Mouse (Mus musculus) gonadal fat pad, adult 2 months (tissue): ENCODE measurements at regions not wholly inside any gene's neighbourhood (a gene's known extent, or its start where the extent isn't known, plus 50 kb on each side); places are given as distances from the start of the nearest gene placed in this dataset.

ENCODE experiments used
- DNase-seq: peaks from one replicate; pipeline ENCODE4 v3.0.0-alpha.2; 2012; ENCODE audit warnings: low read depth

DNA sequence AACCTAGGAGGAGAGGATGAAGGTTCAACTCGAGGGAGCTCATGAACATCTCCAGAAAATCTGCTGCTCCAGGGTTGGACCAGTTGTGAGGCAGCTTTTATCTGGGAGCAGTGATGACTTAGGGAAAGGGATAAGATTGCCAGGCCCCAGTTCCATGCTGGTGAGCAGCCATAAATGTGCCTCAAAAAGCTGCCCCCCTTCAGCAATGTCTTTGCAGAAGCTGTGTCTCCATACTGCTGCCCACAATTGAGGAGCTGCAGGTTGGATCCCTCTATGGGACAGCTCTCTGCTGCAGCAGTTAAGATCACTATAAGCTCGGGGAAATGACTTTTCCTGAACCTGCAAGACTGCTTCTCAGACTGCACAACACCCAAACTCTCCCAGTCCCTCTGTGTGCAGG, 543.7 kb downstream of the Nfib start:
- no peak for DNase-seq

DNA sequence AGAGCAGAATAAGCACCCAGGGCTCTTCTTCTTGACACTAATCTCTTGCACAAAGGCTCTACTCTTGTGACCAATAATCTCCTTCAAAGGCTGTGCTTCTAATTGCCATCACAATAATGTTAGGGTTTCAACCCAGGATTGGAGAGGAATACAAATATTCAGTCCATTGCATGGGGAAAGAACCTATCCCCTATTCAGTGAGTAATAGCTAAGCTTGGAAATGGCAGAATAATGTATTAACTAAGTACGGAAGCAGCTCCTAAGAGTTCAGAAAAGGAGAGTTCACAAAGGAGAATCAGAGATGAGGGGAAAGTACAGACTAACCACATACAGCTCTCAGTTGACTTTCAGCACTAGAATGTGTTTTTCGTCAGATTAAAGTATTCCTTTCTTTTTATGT, 544.3 kb downstream of the Nfib start:
- DNase-seq = no peak

DNA sequence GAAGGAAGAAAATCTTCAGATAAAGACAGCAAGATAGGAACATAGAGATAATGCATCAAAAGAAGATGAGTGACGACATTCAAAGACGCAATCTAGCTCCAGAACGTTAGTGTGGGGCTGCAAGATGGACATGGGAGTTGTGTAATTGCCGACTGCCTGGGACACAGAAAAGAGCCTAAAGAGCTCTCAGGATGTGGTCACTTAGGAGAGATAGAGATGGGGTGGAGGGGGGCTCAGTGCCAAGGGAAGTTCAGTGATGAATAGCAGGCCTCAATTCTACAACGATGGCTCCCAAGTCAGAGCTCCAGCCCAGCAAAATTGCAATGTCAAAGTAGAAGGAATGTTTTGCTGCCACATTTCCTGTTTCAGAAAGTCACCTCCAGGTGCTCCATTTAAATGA, 545.3 kb downstream of the Nfib start:
- no peak for DNase-seq

DNA sequence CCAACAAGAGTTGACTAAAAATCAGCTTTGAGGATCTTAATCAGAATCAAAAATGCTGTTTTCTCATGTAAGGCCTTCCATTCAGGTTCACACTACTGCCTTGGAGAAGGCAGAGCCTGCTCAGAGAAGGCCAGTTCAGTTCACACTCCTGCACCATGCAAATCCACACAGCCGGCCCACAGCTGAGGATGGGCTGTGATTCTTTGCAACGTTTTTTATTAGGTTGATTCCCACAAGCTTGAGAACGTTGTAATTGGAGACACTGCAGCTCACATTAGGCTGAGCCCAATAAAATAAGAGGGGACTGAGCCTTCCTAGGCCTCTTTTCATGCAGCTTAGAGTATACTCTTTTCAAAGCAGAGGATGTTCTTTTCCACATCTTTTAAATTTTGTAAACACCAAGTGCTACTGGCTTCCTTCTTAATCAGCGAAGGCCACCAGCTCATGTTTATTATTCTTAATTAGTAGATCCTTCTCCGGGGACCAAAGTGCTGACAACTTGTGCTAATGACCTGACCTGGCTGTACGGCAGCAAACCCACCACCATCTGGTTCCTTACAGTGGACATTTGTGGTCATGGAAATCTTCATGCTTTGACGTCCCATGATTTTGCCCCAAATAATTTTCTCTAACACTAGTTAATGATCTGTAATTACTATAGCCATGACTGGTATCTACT, 549.8 kb downstream of the Nfib start:
- DNase-seq = no peak

DNA sequence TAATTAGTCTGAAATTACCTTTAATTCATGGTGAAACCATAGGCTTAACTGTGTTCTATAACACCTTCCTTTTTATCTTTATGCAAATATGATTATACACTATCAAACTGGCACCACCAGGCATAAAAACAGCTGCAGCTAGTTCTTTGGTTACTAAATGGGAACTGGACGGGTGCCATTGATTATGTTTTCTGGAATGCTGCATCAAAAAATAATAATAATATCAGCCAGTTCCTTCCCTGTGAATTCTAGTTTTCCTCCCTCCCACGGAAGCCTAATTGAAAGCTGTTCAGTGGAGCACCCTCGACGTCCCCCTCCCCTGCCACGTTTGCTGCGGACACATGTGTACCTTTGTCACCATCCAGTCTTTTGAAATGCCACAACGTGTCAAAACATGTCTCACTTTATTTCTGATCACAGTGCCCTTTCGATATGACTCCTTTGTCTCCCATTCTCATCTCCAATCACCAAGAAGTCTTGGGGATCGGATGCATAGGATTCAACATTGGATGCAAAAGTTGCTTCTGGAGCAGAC, 551.5 kb downstream of the Nfib start:
- DNase-seq = no peak

DNA sequence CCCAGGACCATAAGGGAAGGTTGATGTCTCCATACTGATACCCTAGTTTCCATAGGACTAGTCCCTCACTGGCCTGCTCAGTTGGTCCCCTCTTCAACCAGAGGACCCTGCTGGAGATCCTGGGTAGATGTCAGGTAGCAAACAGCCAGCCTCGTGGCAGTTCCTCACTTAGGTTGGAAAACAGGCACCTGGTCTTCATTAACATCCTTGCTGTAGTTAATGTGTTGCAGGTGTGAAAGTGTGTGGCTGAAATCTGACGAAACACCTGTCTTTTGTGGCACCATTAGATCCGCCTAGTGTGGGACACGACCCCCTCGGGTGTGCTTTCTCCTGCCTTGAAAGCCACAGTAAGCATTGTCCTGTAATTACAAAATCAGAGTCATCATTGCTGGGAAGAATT, 551.9 kb downstream of the Nfib start:
- DNase-seq = no peak

DNA sequence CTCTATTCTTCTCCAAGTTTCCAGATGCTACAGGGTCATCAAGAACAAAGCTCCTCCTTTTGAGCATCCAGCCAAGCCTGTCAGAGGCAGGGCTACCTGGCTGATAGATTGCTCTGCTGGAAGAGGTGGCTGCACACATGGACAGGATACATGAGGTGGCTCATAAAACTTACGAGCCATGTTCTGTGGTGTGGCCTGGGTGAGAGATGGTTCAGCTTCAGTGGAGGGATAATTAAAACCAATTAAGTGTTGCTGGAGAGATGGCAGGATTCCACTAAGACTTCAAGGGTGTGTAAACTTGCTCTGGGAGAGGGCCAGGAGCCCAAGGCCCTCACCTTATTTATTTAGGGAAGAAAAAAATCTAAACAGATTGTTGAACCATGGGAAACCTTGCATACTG, 555.6 kb downstream of the Nfib start:
- no peak for DNase-seq

DNA sequence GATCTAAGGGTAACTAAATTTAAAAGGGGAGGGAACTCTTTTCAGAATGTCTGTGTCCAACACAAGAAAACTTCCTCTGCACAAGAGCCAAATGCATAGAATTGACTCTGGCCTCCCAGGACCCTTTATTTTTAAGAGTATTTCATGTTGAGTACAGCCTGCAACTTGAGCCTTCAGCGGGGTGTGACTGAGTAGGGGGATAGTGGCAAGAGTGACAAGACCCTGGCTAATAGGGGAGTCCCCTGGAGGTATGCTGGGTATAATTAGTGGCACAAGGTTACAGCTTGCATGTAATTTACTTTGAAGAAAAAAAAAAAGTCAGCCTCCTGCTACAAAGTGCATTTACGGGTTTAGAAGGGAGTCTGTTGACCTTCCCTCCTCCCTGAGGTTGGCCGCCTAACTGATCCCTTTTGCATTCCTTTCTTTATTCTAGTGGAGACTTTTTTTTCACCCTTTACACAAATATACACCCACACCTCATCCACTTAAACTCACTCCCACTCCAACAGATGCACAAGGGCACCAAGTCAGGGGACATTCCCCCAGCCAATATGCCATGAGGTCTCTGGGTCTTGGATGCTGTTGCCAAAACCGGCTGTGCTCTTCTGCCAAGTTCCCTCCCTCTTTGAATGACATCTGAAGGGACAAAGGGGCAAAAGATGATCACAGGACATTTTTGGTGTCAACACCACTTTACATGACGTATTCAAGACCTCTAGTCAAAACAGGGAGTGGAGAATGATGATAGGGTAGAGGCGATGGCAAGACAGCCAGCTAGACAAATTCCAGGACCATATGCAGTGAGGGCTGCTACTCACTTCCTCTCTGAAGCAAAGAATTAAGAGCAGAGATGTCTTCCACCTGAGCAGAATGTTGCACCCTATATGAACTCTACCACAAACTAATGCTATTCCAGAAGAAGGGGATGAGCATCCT, 557.2 kb downstream of the Nfib start:
- DNase-seq = no peak

DNA sequence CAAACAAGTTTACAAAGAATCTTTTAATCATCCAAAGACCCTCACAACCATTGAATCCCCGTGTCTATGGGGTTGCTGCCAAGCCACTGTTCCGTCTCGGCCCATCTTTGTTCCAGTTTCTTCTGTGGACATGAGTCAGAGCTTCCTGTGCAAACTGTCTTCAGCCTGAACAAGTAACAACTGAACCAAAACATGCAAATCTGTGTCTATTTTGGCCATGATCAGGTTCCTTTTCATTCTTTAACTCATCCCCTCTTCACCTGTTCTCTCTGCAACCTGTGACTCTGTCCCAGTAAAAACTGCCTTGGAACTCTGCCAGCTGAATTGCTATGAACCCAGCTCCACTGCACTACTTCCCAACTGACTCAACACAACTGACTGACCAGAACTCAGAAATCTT, 563.2 kb downstream of the Nfib start:
- DNase-seq = no peak

DNA sequence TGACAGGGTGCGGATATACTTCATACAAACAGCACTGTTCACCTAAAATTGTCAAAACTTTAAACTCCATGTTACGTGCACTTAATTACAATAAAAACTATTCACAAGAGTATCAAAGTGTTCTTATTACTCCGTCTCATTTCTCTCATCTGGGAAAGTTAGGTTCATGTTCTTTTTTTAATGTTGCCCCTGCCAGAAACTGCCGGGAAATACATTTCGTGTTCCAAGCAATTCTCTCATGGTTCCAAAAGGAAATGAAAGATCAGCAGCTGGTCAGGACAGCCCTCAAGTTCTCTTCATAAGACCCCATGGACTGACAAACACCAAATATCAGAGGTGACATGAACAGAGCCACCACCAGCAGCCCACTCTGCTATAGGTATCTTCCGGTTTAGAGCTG, 565.7 kb downstream of the Nfib start:
- DNase-seq = no peak

DNA sequence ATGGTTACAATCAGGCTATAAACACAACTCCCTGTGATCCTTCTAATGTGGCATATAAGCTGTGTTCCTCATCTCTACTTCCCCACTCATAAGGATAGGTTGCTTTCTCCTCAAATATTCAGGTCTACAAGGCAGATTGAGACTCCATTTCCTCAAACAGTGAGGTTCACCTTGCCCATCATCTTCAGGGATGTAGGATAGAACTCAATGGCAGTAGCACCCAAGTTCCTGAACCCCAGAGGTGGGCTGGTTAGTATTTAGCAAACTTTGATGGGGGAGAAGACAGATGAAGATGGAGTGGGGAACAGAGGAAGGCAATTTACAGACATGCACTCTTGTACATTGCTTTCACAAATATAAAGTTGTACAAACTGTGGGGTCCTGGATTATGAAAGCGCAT, 566.5 kb downstream of the Nfib start:
- no peak for DNase-seq

DNA sequence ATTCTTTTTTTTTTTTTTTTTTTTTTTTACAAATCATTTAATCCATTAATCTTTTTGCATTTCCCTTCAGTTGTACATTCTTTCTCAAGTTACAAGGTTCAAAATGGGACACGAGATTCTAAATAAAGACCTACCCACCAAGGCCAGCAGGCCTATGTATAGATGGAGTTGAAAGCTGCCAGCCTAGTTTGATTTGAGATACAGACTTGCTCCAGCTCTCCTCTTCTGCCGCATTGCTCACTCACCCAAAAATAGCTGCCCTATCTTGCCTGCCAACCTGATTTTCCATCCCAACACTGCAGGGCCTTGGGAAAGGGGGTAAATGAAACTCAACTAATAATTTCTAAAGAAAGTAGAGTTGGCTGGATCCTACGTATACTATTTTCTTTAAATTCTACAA, 572.7 kb downstream of the Nfib start:
- no peak for DNase-seq

DNA sequence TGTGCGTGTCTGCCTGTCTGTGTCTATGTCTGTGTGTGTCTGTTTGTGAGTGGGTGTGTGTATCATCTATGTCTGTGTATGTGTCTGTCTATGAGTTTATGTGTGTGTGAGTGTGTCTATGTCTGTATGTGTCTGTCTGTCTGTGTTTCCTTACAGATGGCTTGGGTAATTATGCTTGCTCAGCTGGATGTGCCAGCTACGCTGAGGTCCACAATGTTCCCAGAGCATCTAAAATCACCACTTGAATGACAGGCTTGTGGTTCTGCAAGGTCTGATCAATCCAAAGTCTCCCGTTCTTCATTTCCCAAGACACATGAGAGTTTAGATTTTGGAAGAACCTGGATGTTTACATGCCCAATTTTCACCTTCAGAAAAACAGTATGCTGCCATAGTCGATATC, 573.2 kb downstream of the Nfib start:
- DNase-seq = no peak

DNA sequence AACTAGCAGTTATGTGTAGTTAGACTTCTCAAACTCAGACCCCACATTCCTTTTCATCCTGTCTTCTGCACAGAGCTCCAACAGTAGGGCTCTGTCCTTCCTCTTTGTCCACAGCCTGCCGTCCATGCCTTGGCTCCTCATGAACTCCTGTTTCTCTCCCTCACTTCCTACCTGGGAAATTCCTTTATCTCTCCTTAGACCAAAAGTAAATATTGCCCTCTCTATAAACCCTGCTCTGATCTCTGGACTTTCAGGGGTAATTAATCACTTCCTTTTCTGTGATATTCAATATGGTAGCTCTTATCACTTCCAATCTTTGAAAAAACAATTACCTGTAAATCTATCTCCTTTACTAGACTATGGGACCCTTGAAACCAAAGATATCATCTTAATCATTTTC, 576.1 kb downstream of the Nfib start:
- DNase-seq = no peak

DNA sequence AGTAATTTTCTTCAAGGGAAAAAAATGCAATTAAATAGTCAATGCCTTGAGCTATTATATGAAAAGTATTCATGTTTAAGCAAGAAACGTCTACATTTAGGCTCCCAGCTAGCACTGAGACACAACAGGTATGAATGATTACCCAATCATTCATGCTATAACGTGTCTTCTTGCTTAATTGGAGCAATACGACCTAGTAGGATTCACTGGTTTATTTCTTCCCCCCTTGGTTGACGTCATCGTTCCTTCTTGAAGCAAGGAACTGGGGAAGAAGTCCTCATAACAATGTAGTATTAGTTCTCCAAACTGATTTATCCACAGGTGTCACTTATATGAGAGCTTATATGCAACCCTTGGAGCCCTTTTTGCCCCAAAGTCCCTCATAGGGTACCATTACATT, 581.8 kb downstream of the Nfib start:
- DNase-seq = peak; percentile 94

DNA sequence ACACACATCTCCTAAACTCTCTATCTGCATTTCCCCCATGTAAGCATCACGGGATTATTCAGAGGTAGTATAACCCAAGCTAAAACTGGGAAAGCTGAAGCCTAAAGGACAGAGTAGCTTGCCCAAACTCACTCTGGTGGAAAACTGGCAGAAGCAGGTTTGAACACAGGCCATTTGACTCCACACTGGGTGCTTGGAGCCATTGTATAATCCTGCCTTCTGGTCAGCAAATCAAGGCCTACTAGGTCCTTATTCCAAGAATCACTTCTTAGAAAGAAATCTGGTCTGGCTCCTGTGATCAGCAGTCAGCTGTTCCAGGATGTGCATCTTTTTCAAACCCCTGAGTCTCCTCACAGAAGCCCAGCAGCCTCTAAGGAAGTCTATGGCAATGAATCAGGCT, 582.4 kb downstream of the Nfib start:
- no peak for DNase-seq

DNA sequence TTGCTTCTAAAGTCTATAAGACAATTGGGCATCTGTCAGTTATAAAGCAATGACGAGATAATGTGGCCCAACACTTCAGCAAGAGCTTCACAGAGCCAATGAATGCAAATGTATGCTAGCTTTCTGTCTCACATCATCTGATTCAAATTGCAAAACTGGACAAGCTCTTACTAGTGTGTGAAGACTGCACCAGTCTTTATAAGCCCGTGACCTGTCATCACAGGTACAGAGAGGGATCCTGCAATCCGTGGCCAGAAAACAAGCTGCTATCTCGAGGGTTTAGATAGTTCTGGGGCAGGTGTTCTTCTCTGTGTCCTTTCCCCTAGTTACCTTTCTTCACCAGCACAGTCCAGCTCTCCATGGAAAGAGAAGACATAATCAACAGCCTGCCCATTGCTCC, 584.8 kb downstream of the Nfib start:
- DNase-seq = peak; percentile 94

DNA sequence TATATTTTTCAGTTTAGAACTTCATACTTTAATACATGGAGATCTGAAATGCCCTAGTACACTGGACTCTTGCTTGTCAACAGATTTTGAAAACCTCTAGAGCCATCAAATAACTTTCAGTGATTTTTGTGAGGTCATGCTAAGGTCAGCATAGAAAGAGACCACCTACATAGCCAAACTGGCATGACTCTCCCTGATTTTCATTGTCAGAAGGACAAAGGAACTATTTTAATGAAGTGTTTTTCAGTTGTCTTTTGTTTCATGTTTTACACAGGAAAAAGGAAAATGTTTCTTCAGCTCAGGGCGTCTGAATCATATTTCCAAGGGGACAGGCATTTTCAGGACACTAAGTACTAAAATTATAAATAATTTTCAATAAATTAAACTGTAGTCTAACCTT, 585.2 kb downstream of the Nfib start:
- DNase-seq = no peak

DNA sequence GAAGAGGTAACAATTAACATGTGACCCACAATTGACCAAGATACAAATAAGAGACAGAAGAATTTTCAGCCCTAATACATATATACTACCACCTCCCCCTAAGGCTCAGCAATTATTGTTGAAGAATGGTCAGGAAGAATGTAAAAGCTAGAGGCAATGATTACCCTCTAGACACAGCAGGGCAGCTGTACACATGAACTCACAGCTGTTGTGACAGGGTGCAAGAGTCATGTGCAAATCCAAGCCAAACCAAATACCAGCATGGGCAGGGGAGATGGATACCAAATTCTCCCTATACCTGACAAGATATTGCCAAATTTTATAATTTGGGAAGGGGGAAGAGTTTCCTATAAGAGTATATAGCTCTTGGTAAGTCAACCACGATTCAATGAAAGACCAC, 603.7 kb downstream of the Nfib start:
- DNase-seq = no peak

DNA sequence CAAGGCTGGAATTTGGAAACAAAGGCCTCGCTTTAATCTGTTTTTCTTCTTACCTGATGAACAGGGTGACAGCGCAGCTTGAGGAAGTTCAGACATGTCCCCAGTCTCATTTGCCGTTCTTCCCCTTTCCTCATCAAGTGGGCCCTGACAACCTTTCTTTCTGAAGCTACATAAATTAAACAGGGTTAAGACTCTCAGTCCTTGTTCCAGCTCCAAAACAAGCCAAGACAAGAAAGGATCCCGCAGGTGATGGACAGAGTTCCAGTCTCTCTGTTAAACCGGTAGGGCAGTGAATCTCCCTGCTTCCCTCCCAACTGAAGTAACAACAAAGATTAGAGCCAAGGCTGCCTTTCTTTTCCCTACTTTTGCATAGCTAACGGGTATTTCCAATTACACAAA, 605.6 kb downstream of the Nfib start:
- peak; percentile 99 for DNase-seq

DNA sequence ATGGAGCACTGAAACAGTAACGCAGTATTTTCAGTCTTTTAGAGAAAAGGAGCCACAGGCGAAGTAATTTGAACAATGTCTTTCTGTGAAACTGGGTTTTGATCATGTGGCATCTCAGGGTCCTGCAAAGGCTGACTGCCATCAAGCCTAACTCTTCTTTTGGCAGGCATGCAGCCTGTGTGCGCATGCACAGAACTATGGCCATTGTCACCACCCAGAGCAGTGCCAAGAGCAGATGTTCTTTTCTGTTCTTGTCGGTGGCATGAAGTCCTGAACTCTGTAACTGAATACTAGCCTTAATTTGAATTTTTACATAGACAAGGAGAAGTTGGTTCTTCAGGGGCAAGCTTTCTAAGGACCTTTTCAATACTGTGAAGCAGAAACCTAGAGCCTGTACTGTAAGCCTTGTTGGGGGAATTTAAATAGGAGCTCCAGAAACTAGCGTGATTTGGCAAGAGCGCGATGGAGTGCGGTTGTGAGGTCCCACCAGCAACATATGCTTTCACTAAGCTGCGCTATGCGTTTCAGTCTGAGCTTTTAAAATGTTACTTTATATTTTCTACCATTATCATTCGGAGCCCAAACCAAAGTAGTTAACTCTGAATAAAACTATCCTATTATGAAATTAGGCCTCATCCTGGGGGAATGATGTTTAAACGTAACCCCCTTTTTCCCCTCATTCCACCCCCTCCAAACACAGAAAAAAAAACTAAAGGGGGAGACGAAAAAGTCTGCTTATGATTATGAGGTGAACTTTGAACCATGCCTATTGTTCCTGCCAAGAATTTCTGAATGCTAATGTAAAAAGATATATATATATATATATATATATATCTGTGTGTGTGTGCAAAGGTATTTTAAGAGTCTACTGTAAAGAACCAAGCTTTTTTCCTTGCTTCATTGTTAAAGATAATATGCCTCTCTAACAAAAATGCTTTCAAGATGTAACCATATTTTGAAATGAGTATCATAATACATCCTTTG, 606.3 kb downstream of the Nfib start:
- DNase-seq = no peak
